Mouse (Mus musculus): ENCODE data around the gene Gm10424. TPM values are rescaled to one million over a fixed set of nuclear protein-coding genes. Genes with fewer than 3 reads are reported as not detected.
"Not testable (repeated sequence)": the region's sequence is repeated elsewhere in the genome, so short reads cannot be mapped to it uniquely, and the experiment has no call there.

The Gm10424 gene
- not detected in 2 replicates for total RNA-seq (2014; fragmentation: Nextera tagmentation)
- not detected in 2 replicates for total RNA-seq (2017)
- not detected in 2 replicates for polyA plus RNA-seq (2012)

- H3K4me1 ChIP-seq (ENCODE audit: insufficient read depth, low read depth, low read length); ATAC-seq (ENCODE audit: extremely low read depth, insufficient number of reproducible peaks, low FRiP score, poor library complexity, severe bottlenecking); H3K27me3 ChIP-seq (ENCODE audit: insufficient read depth, low read length); H3K4me3 ChIP-seq (ENCODE audit: low read depth, low read length); H3K36me3 ChIP-seq (replicated peaks); H3K9me3 ChIP-seq (replicated peaks); DNase-seq (ENCODE audit: low spot score): not testable (repeated sequence)
These were observed at the start of gene Gm10424 for GRCm38 (mm10) chr5:95272668-95273067. TSS of gene Gm10424 (minus strand) at chr5:95272768.

GRCm38 (mm10) chr5:95305611-95306010 lies 33.0 kb upstream of the Gm10424 start, which contains the start of gene Gm3259:
TSS of gene Gm3259 (plus strand) at chr5:95305911.
- not testable (repeated sequence) for H3K9me3 ChIP-seq (replicated peaks); H3K27me3 ChIP-seq (ENCODE audit: insufficient read depth, low read length); H3K4me1 ChIP-seq (ENCODE audit: insufficient read depth, low read depth, low read length); H3K36me3 ChIP-seq (replicated peaks); ATAC-seq (ENCODE audit: extremely low read depth, insufficient number of reproducible peaks, low FRiP score, poor library complexity, severe bottlenecking); H3K4me3 ChIP-seq (ENCODE audit: low read depth, low read length); DNase-seq (ENCODE audit: low spot score)

Other genes with a start within 250 kb of the Gm10424 start
- not detected in 2 replicates for gene Gm7942, start 165.8 kb downstream of the Gm10424 start, total RNA-seq (2014; fragmentation: Nextera tagmentation)
- gene Gm7942, start 165.8 kb downstream of the Gm10424 start, total RNA-seq (2017) = not detected in 2 replicates
- gene Gm7942, start 165.8 kb downstream of the Gm10424 start, polyA plus RNA-seq (2012) = not detected in 2 replicates
- gene Gm16513, start 90.1 kb downstream of the Gm10424 start, total RNA-seq (2014; fragmentation: Nextera tagmentation) = not detected in 2 replicates
- 0.12 and 0.55 TPM in 2 replicates for gene Gm16513, start 90.1 kb downstream of the Gm10424 start, total RNA-seq (2017)
- not detected in 2 replicates for gene Gm16513, start 90.1 kb downstream of the Gm10424 start, polyA plus RNA-seq (2012)
- not detected in 2 replicates for gene Gm3259, start 33.1 kb upstream of the Gm10424 start, total RNA-seq (2014; fragmentation: Nextera tagmentation)
- gene Gm3259, start 33.1 kb upstream of the Gm10424 start, total RNA-seq (2017) = 0.06 and 0.11 TPM in 2 replicates
- gene Gm3259, start 33.1 kb upstream of the Gm10424 start, polyA plus RNA-seq (2012) = not detected in 2 replicates
- not detected in 2 replicates for gene D5Ertd577e, start 184.0 kb upstream of the Gm10424 start, total RNA-seq (2014; fragmentation: Nextera tagmentation)
- gene D5Ertd577e, start 184.0 kb upstream of the Gm10424 start, total RNA-seq (2017) = not detected in 2 replicates
- gene D5Ertd577e, start 184.0 kb upstream of the Gm10424 start, polyA plus RNA-seq (2012) = not detected in 2 replicates
- gene Gm3286, start 238.0 kb upstream of the Gm10424 start, total RNA-seq (2014; fragmentation: Nextera tagmentation) = not detected in 2 replicates
- gene Gm3286, start 238.0 kb upstream of the Gm10424 start, total RNA-seq (2017) = 0.38 TPM in 1 of 2 replicates, not detected in the other
- not detected in 2 replicates for gene Gm3286, start 238.0 kb upstream of the Gm10424 start, polyA plus RNA-seq (2012)

Data from G1E (cell line).